33 mouse cellular contexts compared by ENCODE assay signal in genomic region chr12:112285096-112285495, GRCm38 (mm10).
DNase-seq lines count a peak whose midpoint lies in the region; ATAC-seq and TF ChIP-seq lines count a peak whose summit lies in the region.
"Had no signal": no experiment of that assay in that cellular context is flagged by ENCODE, and none has a peak within 500 bp of the region (broad histone marks: within the 10 kb centered on the region; RNA-seq: fewer than 3 reads in every experiment).

No protein-coding gene starts in this region.

- H3K27me3 ChIP-seq in heart, embryonic 13.5 days (replicated peaks), result peaks cover 6% of the 10 kb centered on the region; the same call in 1 of the 2 replicates
- no peaks in the 10 kb centered on the region for H3K27me3 ChIP-seq in lung, embryonic 14.5 days (ENCODE audit: insufficient read depth, low read length)
- H3K27me3 ChIP-seq in E14TG2a.4 (ENCODE audit: insufficient read depth, low read length), result peaks cover 12% of the 10 kb centered on the region
- 0 out of 2 replicates have a peak, but pooled peaks cover 5% of the 10 kb centered on the region for H3K27me3 ChIP-seq in limb, embryonic 10.5 days (ENCODE audit: low read depth, poor library complexity, severe bottlenecking)
- H3K27me3 ChIP-seq: liver, embryonic 15.5 days had no signal

- H3K4me1 ChIP-seq in heart, embryonic 13.5 days, result peaks cover 9% of the 10 kb centered on the region
- no peaks in the 10 kb centered on the region for H3K4me1 ChIP-seq in lung, embryonic 14.5 days (ENCODE audit: insufficient read depth)
- no peaks in the 10 kb centered on the region for H3K4me1 ChIP-seq in lung, adult 2 months (ENCODE audit: control insufficient read depth, insufficient read depth, low read length)
- H3K4me1 ChIP-seq in E14TG2a.4 (replicated peaks; ENCODE audit: low read depth, low read length), result peaks cover 21% of the 10 kb centered on the region
- H3K4me1 ChIP-seq in limb, embryonic 10.5 days, result peaks cover 39% of the 10 kb centered on the region
- H3K4me1 ChIP-seq: kidney, embryonic 15.5 days; liver, embryonic 15.5 days had no signal

- H3K9ac ChIP-seq in heart, embryonic 13.5 days, result no peak overlapping the region
- H3K9ac ChIP-seq in lung, embryonic 14.5 days, result no peak overlapping the region
- H3K9ac ChIP-seq: embryonic facial prominence, embryonic 13.5 days; forebrain, postnatal 0 days; kidney, embryonic 15.5 days; liver, embryonic 15.5 days; neural tube, embryonic 15.5 days had no signal

- intact Hi-C loops in heart, postnatal 10 days (cut with DNase I), result no loop called here

- no peaks in the 10 kb centered on the region for H3K36me3 ChIP-seq in heart, embryonic 13.5 days
- no peaks in the 10 kb centered on the region for H3K36me3 ChIP-seq in lung, embryonic 14.5 days (ENCODE audit: insufficient read depth)
- H3K36me3 ChIP-seq in E14TG2a.4 (ENCODE audit: insufficient read depth, low read length), result no peaks in the 10 kb centered on the region
- H3K36me3 ChIP-seq in limb, embryonic 10.5 days, result no peaks in the 10 kb centered on the region
- H3K36me3 ChIP-seq: embryonic facial prominence, embryonic 13.5 days; forebrain, embryonic 10.5 days; heart, embryonic 10.5 days; kidney, embryonic 15.5 days; liver, embryonic 15.5 days; neural tube, embryonic 15.5 days had no signal

- H3K4me2 ChIP-seq in heart, embryonic 13.5 days, result peak overlapping the region; percentile 27; the same call in 1 of the 2 replicates
- peak overlapping the region; percentile 29; the same call in 1 of the 2 replicates for H3K4me2 ChIP-seq in lung, embryonic 14.5 days
- H3K4me2 ChIP-seq: embryonic facial prominence, embryonic 13.5 days; kidney, embryonic 15.5 days; liver, embryonic 15.5 days; neural tube, embryonic 15.5 days had no signal

- H3K27ac ChIP-seq in heart, embryonic 13.5 days (replicated peaks), result no peak overlapping the region
- H3K27ac ChIP-seq in lung, embryonic 14.5 days (ENCODE audit: low read depth), result no peak overlapping the region
- H3K27ac ChIP-seq in limb, embryonic 10.5 days, result 0 out of 2 replicates have a peak overlapping the region, but pooled peaks have one; percentile 21
- H3K27ac ChIP-seq: embryonic facial prominence, embryonic 13.5 days; hindbrain, postnatal 0 days; kidney, embryonic 15.5 days; liver, embryonic 15.5 days; neural tube, embryonic 15.5 days had no signal

- H3K4me3 ChIP-seq in heart, embryonic 13.5 days, result no peak overlapping the region
- H3K4me3 ChIP-seq in lung, embryonic 14.5 days (ENCODE audit: low read depth, low read length), result no peak overlapping the region
- no peak overlapping the region for H3K4me3 ChIP-seq in lung, adult 2 months (replicated peaks; ENCODE audit: extremely low read depth, low read depth, low read length)
- peak overlapping the region; percentile 46 for H3K4me3 ChIP-seq in E14TG2a.4 (replicated peaks; ENCODE audit: low read length)
- H3K4me3 ChIP-seq in limb, embryonic 10.5 days, result no peak overlapping the region
- H3K4me3 ChIP-seq: embryonic facial prominence, embryonic 13.5 days; forebrain, embryonic 10.5 days; heart, embryonic 10.5 days; kidney, embryonic 15.5 days; liver, embryonic 15.5 days; neural tube, embryonic 15.5 days had no signal

- TF ChIP-seq CTCF in lung, embryonic 14.5 days (IDR thresholded peaks at IDR 0.05; ENCODE audit: low read depth), result no peak
- TF ChIP-seq CTCF in lung, adult 2 months (IDR thresholded peaks at IDR 0.05; ENCODE audit: insufficient read depth, low read length), result no peak
- no peak for TF ChIP-seq CTCF in E14TG2a.4 (conservative IDR thresholded peaks at IDR 0.05; ENCODE audit: low read length)

- no peak for DNase-seq in heart, postnatal 10 days
- DNase-seq in lung, embryonic 14.5 days, result peak; percentile 15
- no peak for DNase-seq in lung, adult 2 months
- no peak for DNase-seq in limb, embryonic 10.5 days (ENCODE audit: low spot score)
- no peak for DNase-seq in kidney, postnatal 4 days
- no peak for DNase-seq in frontal cortex, postnatal 25 days (ENCODE audit: low spot score in 2 of 2)
- DNase-seq: adrenal gland, adult 2 months; adrenal gland, postnatal 36 days; cerebellum, adult 18-20 months; cerebellum, postnatal 10 days; forebrain, postnatal 0 days; gastrocnemius, postnatal 25 days; heart, adult 11 months; kidney, adult 18-20 months; kidney, postnatal 36 days; layer of hippocampus, postnatal 36 days; left cerebral cortex, postnatal 4 days; liver; lung, postnatal 4 days; midbrain, embryonic 14.5 days; retina, postnatal 1 day; right cerebral cortex, postnatal 14 days; thymus, postnatal 14 days had no signal

- WGBS in heart, embryonic 13.5 days, result 49% methylated on average over 15 of the region's 15 CpGs
- WGBS in lung, embryonic 14.5 days, result 35% methylated on average over 15 of the region's 15 CpGs
- WGBS in lung, adult 2 months, result 52% methylated on average over 15 of the region's 15 CpGs
- WGBS in limb, embryonic 10.5 days, result 58% methylated on average over 15 of the region's 15 CpGs

- TF ChIP-seq POLR2A in lung, adult 2 months (IDR thresholded peaks at IDR 0.05; ENCODE audit: borderline replicate concordance, extremely low read depth, low read depth, low read length), result no peak

- ATAC-seq in heart, embryonic 13.5 days (ENCODE audit: extremely low read depth, insufficient number of reproducible peaks, low FRiP score, low TSS enrichment), result no peak
- no peak for ATAC-seq in lung, embryonic 14.5 days (ENCODE audit: insufficient read depth)
- ATAC-seq: activated CD4-positive, CD25-positive, alpha-beta regulatory T cell, adult 4 months; forebrain, postnatal 0 days; hindbrain, postnatal 0 days had no signal

- H3K9me3 ChIP-seq in heart, embryonic 13.5 days, result no peaks in the 10 kb centered on the region
- no peaks in the 10 kb centered on the region for H3K9me3 ChIP-seq in lung, embryonic 14.5 days (ENCODE audit: low read depth, low read length)
- H3K9me3 ChIP-seq in E14TG2a.4 (ENCODE audit: low read length), result no peaks in the 10 kb centered on the region
- no peaks in the 10 kb centered on the region for H3K9me3 ChIP-seq in limb, embryonic 10.5 days (replicated peaks)
- H3K9me3 ChIP-seq: embryonic facial prominence, embryonic 13.5 days; forebrain, embryonic 10.5 days; heart, embryonic 10.5 days; kidney, embryonic 15.5 days; liver, embryonic 15.5 days; neural tube, embryonic 15.5 days had no signal
